Mouse (Mus musculus) hindbrain, postnatal 0 days (tissue): ENCODE data around the gene Hpdl. TPM values are rescaled to one million over a fixed set of nuclear protein-coding genes. Genes with fewer than 3 reads are reported as not detected.

ENCODE experiments used
- ATAC-seq: fragments of 200-750 bp; cut with Nextera tagmentation; 2 replicates; pipeline ENCODE4 v1.8.0; 2017; ENCODE audit warnings: mild to moderate bottlenecking, moderate TSS enrichment, moderate library complexity
- DNase-seq: peaks from one replicate; pipeline ENCODE4 v3.0.0-alpha.2; 2015; ENCODE audit warnings: low spot score
- H3K27ac ChIP-seq: fragments of 300-500 bp; sonication (generic); 2 replicates; pipeline ENCODE4 v1.5.1; 2014; ENCODE audit warnings: mild to moderate bottlenecking
- H3K27me3 ChIP-seq: fragments of 300-500 bp; sonication (generic); 2 replicates; pipeline ENCODE4 v1.6.1; 2014; ENCODE audit warnings: low read length, mixed read lengths; ENCODE audit not compliant: insufficient read depth
- H3K36me3 ChIP-seq: fragments of 300-500 bp; sonication (generic); 2 replicates; pipeline ENCODE4 v1.6.1; 2014; ENCODE audit warnings: low read length, mixed read lengths; ENCODE audit not compliant: insufficient read depth
- H3K4me1 ChIP-seq: fragments of 300-500 bp; sonication (generic); 2 replicates; pipeline ENCODE4 v1.6.1; 2014; ENCODE audit warnings: antibody characterized with exemption, low read length, mixed read lengths; ENCODE audit not compliant: insufficient read depth
- H3K4me2 ChIP-seq: fragments of 300-500 bp; sonication (generic); 2 replicates; pipeline ENCODE4 v1.6.1; 2014; ENCODE audit warnings: low read depth, mild to moderate bottlenecking, low read length, moderate library complexity, mixed read lengths
- H3K4me3 ChIP-seq: fragments of 300-500 bp; sonication (generic); 2 replicates; pipeline ENCODE4 v1.5.1; 2014; ENCODE audit warnings: low read length
- H3K9ac ChIP-seq: fragments of 300-500 bp; sonication (generic); replicated peaks from 2 replicates; pipeline ENCODE4 v1.6.1; 2014; ENCODE audit warnings: mild to moderate bottlenecking, low read length, moderate library complexity, mixed read lengths
- H3K9me3 ChIP-seq: fragments of 300-500 bp; sonication (generic); 2 replicates; pipeline ENCODE4 v1.6.1; 2016; ENCODE audit warnings: low read length, mixed read lengths
- CTCF ChIP-seq: IDR thresholded peaks from 2 replicates; pipeline ENCODE4 v1.5.1; 2016; ENCODE audit warnings: antibody characterized with exemption, control low read depth, low read depth
- WGBS: fragments of 180-500 bp; shearing (Covaris S2); extraction: QIAGEN DNeasy Blood & Tissue Kit; methylation state at CpG from one replicate; pipeline ENCODE4 v1.1.7; 2014; 5-methylcytosine and 5-hydroxymethylcytosine counted together
- polyA plus RNA-seq: library from polyadenylated mRNA; unstranded; fragments of >200 nt; fragmentation: Nextera tagmentation; extraction: Ambion mirVana; gene quantifications from 2 replicates; pipeline ENCODE4 v1.2.1, GENCODE M21; 2015
- total RNA-seq: library from RNA; depleted of rRNA; stranded (reverse); fragments of >200 nt; gene quantifications from 2 replicates; pipeline ENCODE4 v1.2.3, GENCODE M21; 2014; rRNA removed

The Hpdl gene
- total and polyA plus RNA-seq, 2 experiments from 2014 or later = 1.6 to 4.9 TPM

DNA sequence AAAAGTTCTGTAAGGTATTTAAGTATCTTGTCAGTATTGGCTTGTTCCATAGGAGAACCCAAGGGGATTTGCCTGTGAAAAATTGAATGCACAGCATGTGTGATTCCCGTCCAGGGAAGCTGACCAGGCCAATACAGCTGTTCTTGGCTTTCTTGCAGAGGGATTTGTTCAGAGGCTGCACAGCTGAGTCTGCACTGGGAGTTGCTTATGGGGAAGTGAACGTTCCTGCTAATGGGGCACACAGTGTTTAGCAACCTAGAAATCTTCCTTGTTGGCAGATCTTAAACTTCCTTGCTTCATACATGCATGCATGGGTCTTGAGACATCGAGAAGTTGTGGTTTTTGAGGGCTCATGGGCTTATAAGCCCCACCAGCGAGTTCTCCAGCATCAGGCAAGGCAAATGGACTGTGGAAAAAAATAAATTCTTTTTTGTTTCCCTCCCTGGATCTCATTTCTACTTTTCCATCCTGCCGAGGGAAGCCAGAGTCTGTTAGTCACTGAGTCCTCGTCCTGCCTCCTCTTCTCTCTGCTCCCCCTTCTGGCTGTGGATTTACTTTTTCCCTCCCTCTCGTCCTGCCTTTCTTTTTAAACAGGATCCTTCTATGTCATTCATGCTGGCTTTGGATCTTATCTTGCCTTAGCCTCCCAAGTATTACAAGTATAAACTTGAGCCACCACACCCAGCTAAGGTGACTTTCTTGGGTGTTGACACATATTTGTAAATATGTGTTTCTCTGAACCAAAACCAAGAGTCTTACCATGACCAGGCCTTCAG lies 33.3 kb downstream of the Hpdl start:
- H3K4me1 ChIP-seq = no peaks in the 10 kb centered on the region
- no peaks in the 10 kb centered on the region for H3K9me3 ChIP-seq
- 38% methylated on average over 7 of the region's 7 CpGs for WGBS
- H3K9ac ChIP-seq = no peak overlapping the region
- no peak for DNase-seq
- no peaks in the 10 kb centered on the region for H3K27me3 ChIP-seq
- H3K27ac ChIP-seq = no peak overlapping the region
- peak; percentile 33; the same call in 1 of the 2 replicates for TF ChIP-seq CTCF
- no peak overlapping the region for H3K4me2 ChIP-seq
- no peaks in the 10 kb centered on the region for H3K36me3 ChIP-seq
- no peak for ATAC-seq
- H3K4me3 ChIP-seq = no peak overlapping the region

DNA sequence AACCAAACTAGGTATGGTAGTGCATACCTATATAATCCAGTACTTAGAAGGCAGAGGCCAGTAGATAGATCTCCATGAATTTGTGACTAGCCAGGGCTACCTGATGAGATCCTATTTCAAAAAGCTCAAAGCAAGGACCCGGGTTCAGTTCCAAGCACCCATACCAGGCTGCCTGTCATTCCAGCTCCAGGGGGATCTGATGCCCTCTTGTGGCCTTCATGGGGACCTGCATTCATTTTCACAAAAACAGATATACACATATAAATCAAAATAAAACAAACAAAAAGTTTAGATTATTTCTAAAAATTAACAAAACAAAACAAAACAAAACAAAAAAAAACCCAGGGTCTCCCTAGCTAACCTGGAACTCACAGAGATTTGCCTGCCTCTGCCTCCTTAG lies 34.9 kb downstream of the Hpdl start:
- Histone ChIP-seq H3K4me3 (no peak overlapping the region), H3K27ac (no peak overlapping the region), H3K36me3 (no peaks in the 10 kb centered on the region), H3K9ac (no peak overlapping the region), H3K4me2 (no peak overlapping the region), H3K27me3 (no peaks in the 10 kb centered on the region), H3K9me3 (no peaks in the 10 kb centered on the region), H3K4me1 (no peaks in the 10 kb centered on the region)
- no peak for ATAC-seq
- WGBS = 100% methylated on average over 1 of the region's 1 CpGs
- 0 out of 2 replicates have a peak, but pooled peaks have one; percentile 12 for TF ChIP-seq CTCF
- no peak for DNase-seq

DNA sequence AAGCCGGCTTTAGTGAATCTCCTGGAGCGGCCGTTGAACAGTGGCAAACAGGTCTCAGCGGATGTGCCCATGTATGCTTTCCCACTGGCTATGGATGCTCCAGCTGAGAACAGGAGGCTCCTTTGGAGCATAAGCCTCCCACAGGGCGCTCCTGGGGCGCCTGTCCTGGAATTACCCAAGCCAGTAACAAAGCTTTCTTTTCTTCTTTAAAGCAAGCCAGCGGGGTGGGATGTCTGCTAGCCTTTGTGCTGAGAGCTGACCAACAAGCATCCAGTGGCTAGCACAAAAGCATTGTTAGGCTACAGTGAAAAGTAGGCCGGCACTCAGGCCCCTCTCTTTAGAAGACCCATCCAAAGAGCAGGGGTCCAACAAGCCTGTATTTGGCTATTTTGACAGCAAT lies 39.3 kb downstream of the Hpdl start:
- Histone ChIP-seq H3K4me2 (no peak overlapping the region), H3K27ac (no peak overlapping the region), H3K4me3 (no peak overlapping the region), H3K4me1 (no peaks in the 10 kb centered on the region), H3K9ac (no peak overlapping the region), H3K9me3 (no peaks in the 10 kb centered on the region), H3K27me3 (no peaks in the 10 kb centered on the region), H3K36me3 (no peaks in the 10 kb centered on the region)
- 9% methylated on average over 8 of the region's 8 CpGs for WGBS
- ATAC-seq (no peak), DNase-seq (no peak)
- no peak for TF ChIP-seq CTCF

DNA sequence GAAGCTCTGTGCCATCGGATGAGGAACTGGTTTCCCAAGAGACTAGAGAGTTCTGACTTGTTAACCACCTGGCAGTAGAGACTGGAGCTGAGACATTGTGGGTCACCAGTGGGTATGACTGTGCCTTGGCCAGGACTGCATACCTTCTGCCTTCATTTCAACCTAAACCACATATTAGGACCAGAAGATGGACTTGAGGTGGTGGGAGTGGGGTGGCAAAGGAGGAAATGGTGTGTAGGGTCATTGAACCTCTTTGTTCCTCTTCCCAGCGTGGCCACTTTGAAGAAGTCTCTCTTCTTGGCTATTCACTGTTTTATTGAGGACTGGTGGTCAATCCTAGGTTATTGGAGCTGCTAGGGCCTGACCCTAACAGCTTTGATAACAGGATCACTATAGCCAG lies 40.1 kb downstream of the Hpdl start:
- H3K27ac ChIP-seq = no peak overlapping the region
- H3K4me2 ChIP-seq = no peak overlapping the region
- H3K4me3 ChIP-seq = no peak overlapping the region
- H3K9ac ChIP-seq = no peak overlapping the region
- no peaks in the 10 kb centered on the region for H3K36me3 ChIP-seq
- H3K4me1 ChIP-seq = no peaks in the 10 kb centered on the region
- TF ChIP-seq CTCF = no peak
- no peaks in the 10 kb centered on the region for H3K9me3 ChIP-seq
- ATAC-seq (no peak), DNase-seq (no peak)
- H3K27me3 ChIP-seq = no peaks in the 10 kb centered on the region
- WGBS = 47% methylated on average over 2 of the region's 2 CpGs

DNA sequence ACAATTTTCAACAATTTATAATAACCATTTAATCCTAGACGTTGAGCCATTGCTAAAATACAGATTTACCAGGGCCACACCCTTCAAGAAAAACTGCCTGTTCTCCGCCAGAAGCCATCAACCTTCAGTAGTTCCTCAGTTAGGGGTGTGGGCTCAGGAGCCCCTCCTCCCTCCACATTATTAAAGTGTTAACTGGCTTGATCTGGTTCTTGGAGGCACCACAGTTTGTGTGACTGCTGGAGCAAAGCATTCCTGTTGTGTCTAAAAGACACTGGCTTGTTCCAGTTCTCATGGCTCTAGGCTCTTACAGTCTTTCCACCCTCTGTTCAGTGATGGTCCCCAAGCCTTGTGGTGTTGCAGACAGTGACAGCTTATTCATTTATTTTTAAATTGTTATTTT lies 41.0 kb downstream of the Hpdl start:
- Histone ChIP-seq H3K4me3 (no peak overlapping the region), H3K36me3 (no peaks in the 10 kb centered on the region), H3K4me1 (no peaks in the 10 kb centered on the region), H3K27me3 (no peaks in the 10 kb centered on the region), H3K9me3 (no peaks in the 10 kb centered on the region), H3K9ac (no peak overlapping the region), H3K27ac (no peak overlapping the region), H3K4me2 (no peak overlapping the region)
- ATAC-seq (no peak), DNase-seq (no peak)
- 79% methylated on average over 2 of the region's 2 CpGs for WGBS
- no peak for TF ChIP-seq CTCF

DNA sequence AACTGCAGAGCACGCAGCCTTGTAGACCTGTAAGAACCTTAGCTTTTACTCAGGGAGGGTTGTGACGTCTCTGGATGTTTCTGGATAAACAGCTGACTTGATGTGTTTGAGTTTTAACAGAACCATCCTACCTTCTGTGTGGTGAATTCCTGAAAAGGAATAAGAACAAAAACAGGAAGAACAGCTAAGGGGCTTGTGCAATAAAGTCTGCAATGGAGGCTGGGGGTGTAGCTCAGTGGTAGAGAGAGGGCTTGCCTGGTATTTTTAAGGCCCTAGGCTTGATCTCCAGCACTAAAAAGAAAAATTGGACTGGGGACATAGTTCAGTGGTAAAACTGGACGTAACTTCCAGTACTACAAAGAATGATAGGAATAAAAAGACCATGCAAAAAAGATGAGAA lies 44.4 kb downstream of the Hpdl start:
- no peak for TF ChIP-seq CTCF

DNA sequence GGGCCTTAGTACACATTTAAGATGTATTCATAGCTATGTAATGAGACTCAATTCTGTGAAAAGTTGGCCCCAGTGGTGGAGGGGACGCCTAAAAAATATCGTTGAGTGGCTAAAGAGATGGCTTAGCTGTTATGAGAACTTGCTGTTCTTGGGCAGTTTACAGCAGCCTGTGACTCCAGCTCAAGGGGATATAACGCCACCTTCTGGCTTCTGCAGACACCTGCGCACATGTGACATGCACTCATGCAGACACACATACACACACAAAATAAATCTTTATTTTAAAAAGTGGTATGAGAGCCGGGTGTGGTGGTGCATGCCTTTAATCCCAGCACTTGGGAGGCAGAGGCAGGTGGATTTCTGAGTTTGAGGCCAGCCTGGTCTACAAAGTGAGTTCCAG lies 45.1 kb downstream of the Hpdl start:
- H3K36me3 ChIP-seq = no peaks in the 10 kb centered on the region
- WGBS = 91% methylated on average over 5 of the region's 5 CpGs
- H3K4me1 ChIP-seq = no peaks in the 10 kb centered on the region
- 0 out of 2 replicates have a peak, but pooled peaks have one; percentile 7 for TF ChIP-seq CTCF
- H3K9me3 ChIP-seq = no peaks in the 10 kb centered on the region
- H3K27me3 ChIP-seq = no peaks in the 10 kb centered on the region
- DNase-seq = no peak
- H3K4me3 ChIP-seq = no peak overlapping the region
- no peak overlapping the region for H3K4me2 ChIP-seq
- H3K9ac ChIP-seq = no peak overlapping the region
- H3K27ac ChIP-seq = no peak overlapping the region
- no peak for ATAC-seq

More for the DNA sequence above, 44.4 kb downstream of the Hpdl start:
- Histone ChIP-seq H3K4me3 (no peak overlapping the region), H3K4me2 (no peak overlapping the region), H3K9ac (no peak overlapping the region), H3K27ac (no peak overlapping the region), H3K9me3 (no peaks in the 10 kb centered on the region), H3K4me1 (no peaks in the 10 kb centered on the region), H3K36me3 (no peaks in the 10 kb centered on the region), H3K27me3 (no peaks in the 10 kb centered on the region)
- WGBS = 91% methylated on average over 3 of the region's 3 CpGs
- ATAC-seq = no peak
- no peak for DNase-seq

Other genes starting within 250 kb of the Hpdl start
- 1.1 and 3.7 TPM in 2 replicates for gene Ccdc17, start 225.1 kb downstream of the Hpdl start, total RNA-seq
- gene Ccdc17, start 225.1 kb downstream of the Hpdl start, polyA plus RNA-seq = 4.2 and 5.8 TPM in 2 replicates
- 40.5 and 53.2 TPM in 2 replicates for gene Nasp, start 193.8 kb downstream of the Hpdl start, total RNA-seq
- gene Nasp, start 193.8 kb downstream of the Hpdl start, polyA plus RNA-seq = 73.9 and 78.7 TPM in 2 replicates
- gene Akr1a1, start 170.0 kb downstream of the Hpdl start, total RNA-seq = 523 and 571 TPM in 2 replicates
- gene Akr1a1, start 170.0 kb downstream of the Hpdl start, polyA plus RNA-seq = 752 and 790 TPM in 2 replicates
- gene Prdx1, start 136.2 kb downstream of the Hpdl start, total RNA-seq = 119 and 136 TPM in 2 replicates
- gene Prdx1, start 136.2 kb downstream of the Hpdl start, polyA plus RNA-seq = 589 and 626 TPM in 2 replicates
- gene Mmachc, start 113.3 kb downstream of the Hpdl start, total RNA-seq = 20.5 and 20.6 TPM in 2 replicates
- gene Mmachc, start 113.3 kb downstream of the Hpdl start, polyA plus RNA-seq = 20.2 TPM in 2 replicates
- gene Ccdc163, start 113.2 kb downstream of the Hpdl start, total RNA-seq = 11.5 and 26.7 TPM in 2 replicates
- 9.4 and 10.0 TPM in 2 replicates for gene Ccdc163, start 113.2 kb downstream of the Hpdl start, polyA plus RNA-seq
- gene Tesk2, start 100.8 kb downstream of the Hpdl start, total RNA-seq = 2.1 and 2.8 TPM in 2 replicates
- gene Tesk2, start 100.8 kb downstream of the Hpdl start, polyA plus RNA-seq = 2.2 and 2.5 TPM in 2 replicates
- gene Toe1, start 14.1 kb downstream of the Hpdl start, total RNA-seq = 40.0 and 43.2 TPM in 2 replicates
- gene Toe1, start 14.1 kb downstream of the Hpdl start, polyA plus RNA-seq = 21.4 and 22.7 TPM in 2 replicates
- gene Mutyh, start 14.0 kb downstream of the Hpdl start, total RNA-seq = 4.8 and 12.5 TPM in 2 replicates
- 5.6 and 6.6 TPM in 2 replicates for gene Mutyh, start 14.0 kb downstream of the Hpdl start, polyA plus RNA-seq
- 21.3 and 25.8 TPM in 2 replicates for gene Zswim5, start 55.7 kb upstream of the Hpdl start, total RNA-seq
- 2.3 and 2.4 TPM in 2 replicates for gene Zswim5, start 55.7 kb upstream of the Hpdl start, polyA plus RNA-seq
- 40.7 and 64.4 TPM in 2 replicates for gene Urod, start 172.7 kb upstream of the Hpdl start, total RNA-seq
- 52.2 and 54.0 TPM in 2 replicates for gene Urod, start 172.7 kb upstream of the Hpdl start, polyA plus RNA-seq
- 47.4 and 49.5 TPM in 2 replicates for gene Hectd3, start 173.6 kb upstream of the Hpdl start, total RNA-seq
- gene Hectd3, start 173.6 kb upstream of the Hpdl start, polyA plus RNA-seq = 18.5 and 20.2 TPM in 2 replicates
- 13.1 and 16.7 TPM in 2 replicates for gene Eif2b3, start 197.7 kb upstream of the Hpdl start, total RNA-seq
- gene Eif2b3, start 197.7 kb upstream of the Hpdl start, polyA plus RNA-seq = 56.9 and 58.5 TPM in 2 replicates